Mouse (Mus musculus) ES-Bruce4 (cell line): Measurements from ENCODE around the gene Msantd2. TPM values are rescaled to one million over a fixed set of nuclear protein-coding genes. Genes with fewer than 3 reads are reported as not detected.

Experiments
- H3K27ac ChIP-seq: 2 replicates; pipeline ENCODE4 v1.5.1; 2012; ENCODE audit warnings: low read length, inconsistent platforms; ENCODE audit not compliant: insufficient read depth
- H3K27me3 ChIP-seq: 2 replicates; pipeline ENCODE4 v1.6.1; 2012; ENCODE audit warnings: mild to moderate bottlenecking, low read length, inconsistent platforms; ENCODE audit not compliant: control insufficient read depth, poor library complexity, insufficient read depth, severe bottlenecking
- H3K36me3 ChIP-seq: 2 replicates; pipeline ENCODE4 v1.6.1; 2012; ENCODE audit warnings: inconsistent platforms, mild to moderate bottlenecking, low read length, moderate library complexity; ENCODE audit not compliant: control insufficient read depth, poor library complexity, insufficient read depth, severe bottlenecking
- H3K4me1 ChIP-seq: one replicate; pipeline ENCODE4 v1.8.1; 2011; ENCODE audit warnings: low read length; ENCODE audit not compliant: control insufficient read depth, insufficient read depth
- H3K4me3 ChIP-seq: 2 replicates; pipeline ENCODE4 v1.5.1; 2011; ENCODE audit warnings: low read depth, mild to moderate bottlenecking, low read length
- H3K9ac ChIP-seq: 2 replicates; pipeline ENCODE4 v1.6.1; 2012; ENCODE audit warnings: low read depth, mild to moderate bottlenecking, inconsistent platforms; ENCODE audit not compliant: poor library complexity, severe bottlenecking
- H3K9me3 ChIP-seq: replicated peaks from 2 replicates; pipeline ENCODE4 v1.6.1; 2012; ENCODE audit warnings: mild to moderate bottlenecking, low read length, inconsistent platforms; ENCODE audit not compliant: control insufficient read depth, poor library complexity, insufficient read depth, severe bottlenecking
- CTCF ChIP-seq: IDR thresholded peaks from one replicate; pipeline ENCODE4 v1.8.1; 2011; ENCODE audit warnings: low read depth, low read length
- EP300 ChIP-seq: IDR thresholded peaks from 2 replicates; pipeline ENCODE4 v1.6.1; 2011; ENCODE audit warnings: low read depth, low read length; ENCODE audit not compliant: insufficient read depth
- POLR2A ChIP-seq: IDR thresholded peaks from one replicate; pipeline ENCODE4 v1.8.1; 2011; ENCODE audit warnings: low read length; ENCODE audit not compliant: insufficient read depth
- polyA plus RNA-seq: library from polyadenylated mRNA; stranded (reverse); fragments of >200 nt; gene quantifications from 2 replicates; pipeline ENCODE4 v1.2.4, GENCODE M21; 2011; ENCODE audit warnings: low read depth; ENCODE audit not compliant: missing spikeins, insufficient read depth, insufficient read length

Gene Msantd2
- polyA plus RNA-seq, 1 experiment, result 85.6 TPM

- Histone ChIP-seq H3K27me3 (no peaks in the 10 kb centered on the region), H3K27ac (no peak overlapping the region)
Observed at GRCm38 (mm10) chr9:37530888-37531705, 42.0 kb downstream of the Msantd2 start.

DNA sequence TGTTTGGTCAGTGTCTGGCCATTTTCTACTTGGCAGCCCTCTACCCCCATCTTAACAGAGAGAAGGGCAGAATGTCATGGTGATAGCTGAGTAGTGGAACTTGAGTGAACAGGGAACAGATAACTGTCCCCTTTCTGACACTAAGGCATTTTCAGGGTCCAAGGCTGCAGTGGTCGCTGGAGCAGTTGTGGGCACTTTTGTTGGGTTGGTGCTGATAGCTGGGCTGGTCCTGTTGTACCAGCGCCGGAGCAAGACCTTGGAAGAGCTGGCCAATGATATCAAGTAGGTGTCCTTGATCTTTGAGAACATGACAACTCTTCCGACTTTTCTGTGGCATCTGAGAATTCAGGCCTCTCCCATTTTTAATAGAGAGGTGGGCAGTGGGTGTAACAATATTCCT, 47.7 kb downstream of the Msantd2 start:
- Histone ChIP-seq H3K9ac (no peak overlapping the region), H3K4me3 (no peak overlapping the region), H3K27me3 (no peaks in the 10 kb centered on the region), H3K9me3 (no peaks in the 10 kb centered on the region), H3K27ac (no peak overlapping the region), H3K4me1 (no peaks in the 10 kb centered on the region), H3K36me3 (no peaks in the 10 kb centered on the region)
- TF ChIP-seq POLR2A (no peak), EP300 (no peak), CTCF (no peak)

More at GRCm38 (mm10) chr9:37530888-37531705, 42.0 kb downstream of the Msantd2 start:
- Histone ChIP-seq H3K36me3 (no peaks in the 10 kb centered on the region), H3K9me3 (no peaks in the 10 kb centered on the region), H3K9ac (peak overlapping the region; percentile 39), H3K4me1 (peaks cover 2% of the 10 kb centered on the region), H3K4me3 (peak overlapping the region; percentile 54)
- 0 out of 2 replicates have a peak, but pooled peaks have one; percentile 15 for TF ChIP-seq EP300
- no peak for TF ChIP-seq CTCF
- no peak for TF ChIP-seq POLR2A

- Histone ChIP-seq H3K4me3 (no peak overlapping the region), H3K27ac (no peak overlapping the region), H3K4me1 (peaks cover 5% of the 10 kb centered on the region), H3K27me3 (no peaks in the 10 kb centered on the region), H3K9me3 (no peaks in the 10 kb centered on the region), H3K36me3 (no peaks in the 10 kb centered on the region), H3K9ac (no peak overlapping the region)
- TF ChIP-seq EP300, result no peak
- no peak for TF ChIP-seq POLR2A
- no peak for TF ChIP-seq CTCF
Observed at GRCm38 (mm10) chr9:37537658-37538250, 48.6 kb downstream of the Msantd2 start.

GRCm38 (mm10) chr9:37539170-37540025, 50.3 kb downstream of the Msantd2 start, which contains the start of gene Vsig2:
TSS of gene Vsig2 (plus strand) at chr9:37539255.
- Histone ChIP-seq H3K9me3 (no peaks in the 10 kb centered on the region), H3K27ac (no peak within 1 kb of the TSS), H3K4me1 (peaks cover 8% of the 10 kb centered on the region), H3K9ac (peak within 1 kb of the TSS; percentile 2; the same call in 1 of the 2 replicates), H3K4me3 (peak within 1 kb of the TSS; percentile 18), H3K36me3 (no peaks in the 10 kb centered on the region), H3K27me3 (no peaks in the 10 kb centered on the region)
- TF ChIP-seq EP300, result no peak
- no peak for TF ChIP-seq CTCF
- no peak for TF ChIP-seq POLR2A

DNA sequence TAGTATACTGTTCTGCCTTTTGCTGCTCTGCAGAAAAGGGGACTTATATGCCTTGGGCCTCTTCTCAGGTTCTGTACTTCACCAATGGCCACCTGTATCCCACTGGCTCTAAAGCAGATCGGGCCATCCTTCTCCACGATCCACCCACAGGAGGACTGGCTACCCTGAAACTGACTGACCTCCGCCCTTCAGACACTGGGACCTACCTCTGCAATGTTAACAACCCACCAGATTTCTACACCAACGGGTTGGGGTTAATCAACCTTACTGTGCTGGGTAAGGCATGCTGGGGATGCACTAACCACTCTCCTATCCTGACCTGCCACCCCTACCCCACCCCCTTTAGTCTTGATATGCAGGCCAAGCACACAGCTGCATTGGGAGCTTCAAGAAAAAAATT, 51.1 kb downstream of the Msantd2 start:
- Histone ChIP-seq H3K4me3 (no peak overlapping the region), H3K9ac (peak overlapping the region; percentile 2; the same call in 1 of the 2 replicates), H3K4me1 (peaks cover 8% of the 10 kb centered on the region), H3K9me3 (no peaks in the 10 kb centered on the region), H3K27ac (no peak overlapping the region), H3K27me3 (no peaks in the 10 kb centered on the region), H3K36me3 (no peaks in the 10 kb centered on the region)
- TF ChIP-seq POLR2A (no peak), EP300 (no peak), CTCF (no peak)
